Mouse (Mus musculus) hindbrain, postnatal 0 days (tissue): Measurements from ENCODE around the gene Sema3a. TPM values are rescaled to one million over a fixed set of nuclear protein-coding genes. Genes with fewer than 3 reads are reported as not detected.

Source experiments
- ATAC-seq: fragments of 200-750 bp; cut with Nextera tagmentation; 2 replicates; pipeline ENCODE4 v1.8.0; 2017; ENCODE audit warnings: mild to moderate bottlenecking, moderate TSS enrichment, moderate library complexity
- DNase-seq: peaks from one replicate; pipeline ENCODE4 v3.0.0-alpha.2; 2015; ENCODE audit warnings: low spot score
- H3K27ac ChIP-seq: fragments of 300-500 bp; sonication (generic); 2 replicates; pipeline ENCODE4 v1.5.1; 2014; ENCODE audit warnings: mild to moderate bottlenecking
- H3K27me3 ChIP-seq: fragments of 300-500 bp; sonication (generic); 2 replicates; pipeline ENCODE4 v1.6.1; 2014; ENCODE audit warnings: low read length, mixed read lengths; ENCODE audit not compliant: insufficient read depth
- H3K36me3 ChIP-seq: fragments of 300-500 bp; sonication (generic); 2 replicates; pipeline ENCODE4 v1.6.1; 2014; ENCODE audit warnings: low read length, mixed read lengths; ENCODE audit not compliant: insufficient read depth
- H3K4me1 ChIP-seq: fragments of 300-500 bp; sonication (generic); 2 replicates; pipeline ENCODE4 v1.6.1; 2014; ENCODE audit warnings: antibody characterized with exemption, low read length, mixed read lengths; ENCODE audit not compliant: insufficient read depth
- H3K4me2 ChIP-seq: fragments of 300-500 bp; sonication (generic); 2 replicates; pipeline ENCODE4 v1.6.1; 2014; ENCODE audit warnings: low read depth, mild to moderate bottlenecking, low read length, moderate library complexity, mixed read lengths
- H3K4me3 ChIP-seq: fragments of 300-500 bp; sonication (generic); 2 replicates; pipeline ENCODE4 v1.5.1; 2014; ENCODE audit warnings: low read length
- H3K9ac ChIP-seq: fragments of 300-500 bp; sonication (generic); replicated peaks from 2 replicates; pipeline ENCODE4 v1.6.1; 2014; ENCODE audit warnings: mild to moderate bottlenecking, low read length, moderate library complexity, mixed read lengths
- H3K9me3 ChIP-seq: fragments of 300-500 bp; sonication (generic); 2 replicates; pipeline ENCODE4 v1.6.1; 2016; ENCODE audit warnings: low read length, mixed read lengths
- CTCF ChIP-seq: IDR thresholded peaks from 2 replicates; pipeline ENCODE4 v1.5.1; 2016; ENCODE audit warnings: antibody characterized with exemption, control low read depth, low read depth
- WGBS: fragments of 180-500 bp; shearing (Covaris S2); extraction: QIAGEN DNeasy Blood & Tissue Kit; methylation state at CpG from one replicate; pipeline ENCODE4 v1.1.7; 2014; 5-methylcytosine and 5-hydroxymethylcytosine counted together
- polyA plus RNA-seq: library from polyadenylated mRNA; unstranded; fragments of >200 nt; fragmentation: Nextera tagmentation; extraction: Ambion mirVana; gene quantifications from 2 replicates; pipeline ENCODE4 v1.2.1, GENCODE M21; 2015
- total RNA-seq: library from RNA; depleted of rRNA; stranded (reverse); fragments of >200 nt; gene quantifications from 2 replicates; pipeline ENCODE4 v1.2.3, GENCODE M21; 2014

The Sema3a gene
- total and polyA plus RNA-seq, 2 experiments from 2014 or later, result 16.3 to 32.3 TPM

GRCm38 (mm10) chr5:13411920-13412319, 286.7 kb downstream of the Sema3a start:
- H3K27me3 ChIP-seq, result no peaks in the 10 kb centered on the region
- no peak for TF ChIP-seq CTCF
- H3K9me3 ChIP-seq, result no peaks in the 10 kb centered on the region
- no peak overlapping the region for H3K9ac ChIP-seq
- DNase-seq (no peak), ATAC-seq (no peak)
- H3K4me2 ChIP-seq, result no peak overlapping the region
- 80% methylated on average over 2 of the region's 2 CpGs for WGBS
- H3K27ac ChIP-seq, result no peak overlapping the region
- H3K4me3 ChIP-seq, result no peak overlapping the region
- H3K4me1 ChIP-seq, result no peaks in the 10 kb centered on the region
- H3K36me3 ChIP-seq, result no peaks in the 10 kb centered on the region

- H3K27ac ChIP-seq, result no peak overlapping the region
- no peak overlapping the region for H3K4me2 ChIP-seq
- no peaks in the 10 kb centered on the region for H3K4me1 ChIP-seq
- WGBS, result 53% methylated on average over 2 of the region's 2 CpGs
- no peak for DNase-seq
- no peaks in the 10 kb centered on the region for H3K9me3 ChIP-seq
- H3K9ac ChIP-seq, result no peak overlapping the region
- no peak for TF ChIP-seq CTCF
- no peaks in the 10 kb centered on the region for H3K36me3 ChIP-seq
- no peaks in the 10 kb centered on the region for H3K27me3 ChIP-seq
- H3K4me3 ChIP-seq, result no peak overlapping the region
- ATAC-seq, result no peak
These were observed 288.8 kb downstream of the Sema3a start for GRCm38 (mm10) chr5:13413915-13414525.

GRCm38 (mm10) chr5:13416960-13417710, 291.9 kb downstream of the Sema3a start:
- Histone ChIP-seq H3K9me3 (no peaks in the 10 kb centered on the region), H3K4me3 (no peak overlapping the region), H3K27ac (no peak overlapping the region), H3K4me1 (no peaks in the 10 kb centered on the region), H3K9ac (no peak overlapping the region), H3K4me2 (no peak overlapping the region), H3K27me3 (no peaks in the 10 kb centered on the region), H3K36me3 (no peaks in the 10 kb centered on the region)
- WGBS, result 69% methylated on average over 3 of the region's 3 CpGs
- DNase-seq, result no peak
- ATAC-seq, result no peak
- no peak for TF ChIP-seq CTCF

- TF ChIP-seq CTCF, result no peak
- no peaks in the 10 kb centered on the region for H3K36me3 ChIP-seq
- no peak overlapping the region for H3K4me3 ChIP-seq
- no peak overlapping the region for H3K4me2 ChIP-seq
- DNase-seq (peak; percentile 27), ATAC-seq (peak; percentile 55; the same call in 1 of the 2 replicates)
- H3K9me3 ChIP-seq, result no peaks in the 10 kb centered on the region
- peak overlapping the region; percentile 37 for H3K27ac ChIP-seq
- 42% methylated on average over 5 of the region's 5 CpGs for WGBS
- H3K27me3 ChIP-seq, result no peaks in the 10 kb centered on the region
- no peak overlapping the region for H3K9ac ChIP-seq
- H3K4me1 ChIP-seq, result no peaks in the 10 kb centered on the region
These were observed 296.2 kb downstream of the Sema3a start for GRCm38 (mm10) chr5:13421276-13421925.

GRCm38 (mm10) chr5:13428702-13429101, 303.5 kb downstream of the Sema3a start:
- Histone ChIP-seq H3K36me3 (no peaks in the 10 kb centered on the region), H3K4me3 (no peak overlapping the region), H3K27ac (no peak overlapping the region), H3K4me2 (no peak overlapping the region), H3K4me1 (no peaks in the 10 kb centered on the region), H3K9me3 (no peaks in the 10 kb centered on the region), H3K9ac (no peak overlapping the region), H3K27me3 (no peaks in the 10 kb centered on the region)
- no peak for TF ChIP-seq CTCF
- 30% methylated on average over 1 of the region's 1 CpGs for whole genome bisulfite sequencing
- ATAC-seq, result no peak
- DNase-seq, result no peak

- WGBS, result 87% methylated on average over 2 of the region's 2 CpGs
- H3K4me1 ChIP-seq, result no peaks in the 10 kb centered on the region
- no peak for TF ChIP-seq CTCF
These were observed 306.6 kb downstream of the Sema3a start for GRCm38 (mm10) chr5:13431827-13432226.

More at GRCm38 (mm10) chr5:13431827-13432226, 306.6 kb downstream of the Sema3a start:
- DNase-seq, result no peak
- H3K9ac ChIP-seq, result no peak overlapping the region
- H3K27me3 ChIP-seq, result no peaks in the 10 kb centered on the region
- no peak for ATAC-seq
- no peak overlapping the region for H3K4me3 ChIP-seq
- no peaks in the 10 kb centered on the region for H3K36me3 ChIP-seq
- H3K4me2 ChIP-seq, result no peak overlapping the region
- H3K27ac ChIP-seq, result no peak overlapping the region
- no peaks in the 10 kb centered on the region for H3K9me3 ChIP-seq
